Mouse (Mus musculus) heart, adult 2 months (tissue): ENCODE measurements around the gene Ifitm10.

Experiments used
- CTCF ChIP-seq: fragments of 200-600 bp; IDR thresholded peaks from 2 replicates; pipeline ENCODE4 v1.8.1; 2022; ENCODE audit warnings: antibody characterized with exemption, mild to moderate bottlenecking, moderate library complexity
- POLR2A ChIP-seq: fragments of 200-500 bp; IDR thresholded peaks from 2 replicates; pipeline ENCODE4 v1.6.1; 2011; ENCODE audit warnings: mild to moderate bottlenecking, low read depth, low read length, control low read depth; ENCODE audit not compliant: insufficient read depth

DNA sequence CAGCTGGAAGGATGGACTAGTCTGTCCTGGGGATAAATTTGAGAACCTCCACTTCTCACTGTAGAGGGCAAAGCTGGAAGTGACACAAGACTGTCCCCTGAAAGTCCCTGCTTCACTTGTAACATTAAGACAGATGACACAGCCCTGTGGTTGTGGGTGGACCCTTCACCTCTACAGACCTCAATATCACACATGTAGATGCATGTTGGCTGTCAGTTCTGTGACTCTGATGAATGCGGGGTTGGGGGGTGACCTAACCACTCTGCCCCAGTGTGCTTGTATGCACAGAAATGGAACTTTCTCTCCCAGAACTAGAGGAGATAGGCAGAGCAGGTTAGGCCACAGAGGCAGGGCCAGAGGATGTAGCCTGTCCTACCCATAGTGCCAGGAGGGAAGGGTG lies 23.1 kb upstream of the Ifitm10 start:
- TF ChIP-seq POLR2A (no peak), CTCF (no peak)
